16 mouse cellular contexts compared by ENCODE assay signal in the genomic region with DNA sequence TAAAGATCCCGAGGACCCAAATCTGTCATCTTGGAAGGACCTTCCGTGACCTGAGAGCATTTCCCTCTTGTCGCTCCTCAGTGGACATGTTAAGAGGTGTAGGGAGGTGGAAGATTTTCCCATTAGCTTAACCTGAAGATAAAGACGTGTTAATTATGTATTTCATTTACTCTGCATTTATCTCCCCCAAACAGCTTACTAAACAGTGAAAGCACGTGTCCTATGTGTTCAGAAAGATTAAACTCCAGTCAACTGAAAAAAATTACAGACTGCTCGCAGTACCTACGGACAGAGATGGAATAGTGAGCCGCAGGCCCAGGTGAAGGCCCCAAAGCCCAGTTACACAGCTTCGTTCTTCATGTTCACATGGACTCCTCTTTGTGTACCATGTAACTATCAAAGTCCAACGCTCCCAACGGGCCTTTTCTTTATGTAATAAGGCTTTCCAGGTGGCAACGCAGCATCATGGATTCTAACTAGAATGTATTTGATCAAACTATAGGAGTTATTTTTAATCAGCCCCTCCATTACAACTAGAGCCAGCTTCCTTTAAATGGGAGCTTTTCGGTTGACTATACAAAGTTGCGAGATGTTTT.
"Had no signal": no experiment of that assay in that cellular context is flagged by ENCODE, and none has a peak within 500 bp of the region (broad histone marks: within the 10 kb centered on the region; RNA-seq: fewer than 3 reads in every experiment).

No protein-coding gene starts in this region.

- H3K4me3 ChIP-seq: midbrain, embryonic 12.5 days had no signal

- H3K9me3 ChIP-seq: midbrain, embryonic 12.5 days had no signal

- H3K4me2 ChIP-seq: midbrain, embryonic 12.5 days had no signal

- H3K4me1 ChIP-seq: midbrain, embryonic 12.5 days had no signal

- H3K27ac ChIP-seq: hindbrain, postnatal 0 days; kidney, postnatal 0 days; midbrain, embryonic 12.5 days had no signal

- H3K9ac ChIP-seq: midbrain, embryonic 12.5 days had no signal

- DNase-seq: kidney, adult 11 months; kidney, adult 9 months; kidney, postnatal 36 days; layer of hippocampus, adult 9-11 months; layer of hippocampus, postnatal 36 days; left cerebral cortex, postnatal 4 days; lung, adult 18-20 months; lung, postnatal 36 days; right cerebral cortex, postnatal 4 days; spleen, adult 18-20 months; thymus, adult 18-20 months; thymus, postnatal 14 days had no signal

- ATAC-seq: hindbrain, postnatal 0 days; midbrain, embryonic 16.5 days had no signal

- H3K27me3 ChIP-seq: midbrain, embryonic 12.5 days had no signal
